ENCODE assay signal across 26 mouse cellular contexts in the genomic region with DNA sequence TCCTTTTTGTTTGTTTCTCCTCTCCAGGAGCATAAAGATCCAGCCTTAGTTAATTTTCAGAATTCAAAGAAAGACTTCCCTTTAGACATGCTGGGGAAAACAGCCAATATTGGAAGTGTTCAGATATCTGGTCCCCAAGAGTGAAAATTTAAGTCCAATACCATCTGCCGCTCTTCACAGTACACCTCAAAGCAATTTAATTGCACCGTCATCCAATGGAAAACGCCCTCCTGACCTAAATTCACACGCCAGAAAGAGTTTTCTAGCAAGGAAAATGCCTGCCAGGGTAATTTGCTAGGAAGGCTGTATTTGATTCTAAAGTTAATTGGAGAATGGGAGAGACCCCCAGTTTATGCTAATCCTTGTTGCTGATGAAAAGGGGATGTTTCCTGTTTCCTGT.
A peak's percentile ranks its signal among the peaks of the same experiment; 100 is the strongest.
DNase-seq lines count a peak whose midpoint lies in the region; ATAC-seq lines count a peak whose summit lies in the region.
"Had no signal": no experiment of that assay in that cellular context is flagged by ENCODE, and none has a peak within 500 bp of the region (broad histone marks: within the 10 kb centered on the region; RNA-seq: fewer than 3 reads in every experiment).

No protein-coding gene starts in this region.

- peaks cover 17% of the 10 kb centered on the region; the same call in 1 of the 2 replicates for H3K4me1 ChIP-seq in hindbrain, embryonic 14.5 days (replicated peaks; ENCODE audit: control insufficient read depth, insufficient read depth, low read length)
- peaks cover 10% of the 10 kb centered on the region for H3K4me1 ChIP-seq in hindbrain, embryonic 16.5 days (ENCODE audit: control insufficient read depth, insufficient read depth, low read depth, low read length)
- peaks cover 9% of the 10 kb centered on the region for H3K4me1 ChIP-seq in forebrain, embryonic 14.5 days (ENCODE audit: control insufficient read depth, insufficient read depth, low read length)
- peaks cover 15% of the 10 kb centered on the region for H3K4me1 ChIP-seq in midbrain, embryonic 15.5 days
- H3K4me1 ChIP-seq: embryonic facial prominence, embryonic 15.5 days; heart, embryonic 13.5 days; limb, embryonic 15.5 days; lung, embryonic 15.5 days; stomach, embryonic 15.5 days had no signal

- no peak overlapping the region for H3K4me2 ChIP-seq in hindbrain, embryonic 14.5 days (replicated peaks)
- H3K4me2 ChIP-seq in hindbrain, embryonic 16.5 days (ENCODE audit: low read length): no peak overlapping the region
- H3K4me2 ChIP-seq in forebrain, embryonic 14.5 days (ENCODE audit: low read length): no peak overlapping the region
- H3K4me2 ChIP-seq in midbrain, embryonic 15.5 days: no peak overlapping the region
- H3K4me2 ChIP-seq: embryonic facial prominence, embryonic 15.5 days; heart, embryonic 13.5 days; limb, embryonic 15.5 days; lung, embryonic 15.5 days; neural tube, embryonic 13.5 days; stomach, embryonic 15.5 days had no signal

- H3K4me3 ChIP-seq in hindbrain, embryonic 14.5 days (replicated peaks; ENCODE audit: low read length): no peak overlapping the region
- no peak overlapping the region for H3K4me3 ChIP-seq in hindbrain, embryonic 16.5 days (ENCODE audit: low read length)
- H3K4me3 ChIP-seq in forebrain, embryonic 14.5 days (ENCODE audit: low read depth, low read length): no peak overlapping the region
- H3K4me3 ChIP-seq in midbrain, embryonic 15.5 days: no peak overlapping the region
- H3K4me3 ChIP-seq: embryonic facial prominence, embryonic 15.5 days; heart, embryonic 13.5 days; limb, embryonic 15.5 days; lung, embryonic 15.5 days; neural tube, embryonic 13.5 days; stomach, embryonic 15.5 days had no signal

- DNase-seq in cerebellum, postnatal 10 days: peak; percentile 20 to 34
- no peak for DNase-seq in cerebellum, postnatal 36 days
- DNase-seq in hindbrain, embryonic 14.5 days (ENCODE audit: low spot score): peak; percentile 45
- DNase-seq in forebrain, embryonic 14.5 days (ENCODE audit: low spot score): peak; percentile 73
- no peak for DNase-seq in urinary bladder, postnatal 36 days (ENCODE audit: low spot score in 2 of 2)
- no peak for DNase-seq in layer of hippocampus, postnatal 25 days (ENCODE audit: extremely low spot score in 1 of 2, low spot score in 1 of 2)
- DNase-seq: adrenal gland, postnatal 36 days; cerebellum, adult 11-12 months; cerebellum, postnatal 25 days; embryo, embryonic 11 days; gastrocnemius, postnatal 25 days; heart, adult 18-20 months; kidney, adult 8-10 months; kidney, postnatal 10 days; left cerebral cortex, postnatal 4 days; lung, postnatal 4 days; thymus, postnatal 25 days had no signal

- 39% methylated on average over 4 of the region's 4 CpGs for WGBS in hindbrain, embryonic 14.5 days
- WGBS in hindbrain, embryonic 16.5 days: 27% methylated on average over 4 of the region's 4 CpGs
- WGBS in forebrain, embryonic 14.5 days: 12% methylated on average over 4 of the region's 4 CpGs
- WGBS in midbrain, embryonic 15.5 days: 20% methylated on average over 4 of the region's 4 CpGs

- no peaks in the 10 kb centered on the region for H3K9me3 ChIP-seq in hindbrain, embryonic 14.5 days (ENCODE audit: control insufficient read depth, low read length)
- H3K9me3 ChIP-seq in hindbrain, embryonic 16.5 days (ENCODE audit: control insufficient read depth, low read length): no peaks in the 10 kb centered on the region
- no peaks in the 10 kb centered on the region for H3K9me3 ChIP-seq in forebrain, embryonic 14.5 days (replicated peaks; ENCODE audit: control insufficient read depth, low read length)
- no peaks in the 10 kb centered on the region for H3K9me3 ChIP-seq in midbrain, embryonic 15.5 days
- H3K9me3 ChIP-seq: embryonic facial prominence, embryonic 15.5 days; heart, embryonic 13.5 days; limb, embryonic 15.5 days; lung, embryonic 15.5 days; neural tube, embryonic 13.5 days; stomach, embryonic 15.5 days had no signal

- ATAC-seq in hindbrain, embryonic 14.5 days (ENCODE audit: low FRiP score): no peak
- ATAC-seq in hindbrain, embryonic 16.5 days: no peak
- peak; percentile 63; the same call in 1 of the 2 replicates for ATAC-seq in forebrain, embryonic 14.5 days
- peak; percentile 45; the same call in 1 of the 2 replicates for ATAC-seq in midbrain, embryonic 15.5 days (replicated peaks)

- H3K9ac ChIP-seq in hindbrain, embryonic 14.5 days: no peak overlapping the region
- no peak overlapping the region for H3K9ac ChIP-seq in hindbrain, embryonic 16.5 days (ENCODE audit: low read depth, low read length)
- no peak overlapping the region for H3K9ac ChIP-seq in forebrain, embryonic 14.5 days (ENCODE audit: low read length)
- H3K9ac ChIP-seq in midbrain, embryonic 15.5 days: no peak overlapping the region
- H3K9ac ChIP-seq: embryonic facial prominence, embryonic 15.5 days; heart, embryonic 13.5 days; limb, embryonic 15.5 days; liver, embryonic 14.5 days; lung, embryonic 15.5 days; neural tube, embryonic 13.5 days; stomach, embryonic 15.5 days had no signal

- no peaks in the 10 kb centered on the region for H3K36me3 ChIP-seq in hindbrain, embryonic 14.5 days (replicated peaks; ENCODE audit: control insufficient read depth, insufficient read depth)
- no peaks in the 10 kb centered on the region for H3K36me3 ChIP-seq in hindbrain, embryonic 16.5 days (ENCODE audit: control insufficient read depth, insufficient read depth, low read length)
- no peaks in the 10 kb centered on the region for H3K36me3 ChIP-seq in forebrain, embryonic 14.5 days (ENCODE audit: control insufficient read depth, insufficient read depth, low read length)
- H3K36me3 ChIP-seq in midbrain, embryonic 15.5 days (replicated peaks): no peaks in the 10 kb centered on the region
- H3K36me3 ChIP-seq: embryonic facial prominence, embryonic 15.5 days; heart, embryonic 13.5 days; limb, embryonic 15.5 days; lung, embryonic 15.5 days; neural tube, embryonic 13.5 days; stomach, embryonic 15.5 days had no signal

- peak overlapping the region; percentile 10; the same call in 1 of the 2 replicates for H3K27ac ChIP-seq in hindbrain, embryonic 14.5 days
- H3K27ac ChIP-seq in hindbrain, embryonic 16.5 days (ENCODE audit: low read depth, low read length): no peak overlapping the region
- H3K27ac ChIP-seq in forebrain, embryonic 14.5 days (ENCODE audit: low read depth, low read length): no peak overlapping the region
- peak overlapping the region; percentile 51 for H3K27ac ChIP-seq in midbrain, embryonic 15.5 days
- H3K27ac ChIP-seq: embryonic facial prominence, embryonic 15.5 days; heart, embryonic 13.5 days; limb, embryonic 15.5 days; liver, embryonic 14.5 days; lung, embryonic 15.5 days; neural tube, embryonic 13.5 days; stomach, embryonic 15.5 days had no signal

- no peaks in the 10 kb centered on the region for H3K27me3 ChIP-seq in hindbrain, embryonic 14.5 days (ENCODE audit: control insufficient read depth, insufficient read depth, low read length)
- no peaks in the 10 kb centered on the region for H3K27me3 ChIP-seq in hindbrain, embryonic 16.5 days (replicated peaks; ENCODE audit: control insufficient read depth, insufficient read depth, low read length)
- no peaks in the 10 kb centered on the region for H3K27me3 ChIP-seq in forebrain, embryonic 14.5 days (replicated peaks; ENCODE audit: control insufficient read depth, insufficient read depth, low read length)
- H3K27me3 ChIP-seq in midbrain, embryonic 15.5 days (replicated peaks): no peaks in the 10 kb centered on the region
- H3K27me3 ChIP-seq: embryonic facial prominence, embryonic 15.5 days; heart, embryonic 13.5 days; limb, embryonic 15.5 days; lung, embryonic 15.5 days; neural tube, embryonic 13.5 days; stomach, embryonic 15.5 days had no signal

Comparison
In these comparisons a context has a peak if more than half of its experiments do, and no peak if none do; other contexts are left out.
1. DNase-seq: peak in cerebellum, postnatal 10 days (2 of 2), hindbrain, embryonic 14.5 days (single experiment) and forebrain, embryonic 14.5 days (single experiment); none in cerebellum, postnatal 36 days (0 of 2), urinary bladder, postnatal 36 days (0 of 2) and layer of hippocampus, postnatal 25 days (0 of 2).
2. H3K27ac ChIP-seq: peak in hindbrain, embryonic 14.5 days (single experiment) and midbrain, embryonic 15.5 days (single experiment); none in hindbrain, embryonic 16.5 days (single experiment) and forebrain, embryonic 14.5 days (single experiment).
3. ATAC-seq: peak in forebrain, embryonic 14.5 days (single experiment) and midbrain, embryonic 15.5 days (single experiment); none in hindbrain, embryonic 14.5 days (single experiment) and hindbrain, embryonic 16.5 days (single experiment).